Mouse (Mus musculus) olfactory bulb, adult 2 months (tissue): Measurements from ENCODE around the gene Mon1a.

ENCODE experiments used
- CTCF ChIP-seq: fragments of 200-500 bp; IDR thresholded peaks from 2 replicates; pipeline ENCODE4 v1.5.1; 2012; ENCODE audit warnings: low read depth, mild to moderate bottlenecking, low read length, moderate library complexity; ENCODE audit not compliant: insufficient read depth
- POLR2A ChIP-seq: fragments of 200-500 bp; IDR thresholded peaks from 2 replicates; pipeline ENCODE4 v1.6.1; 2012; ENCODE audit warnings: mild to moderate bottlenecking, low read depth, low read length, moderate library complexity; ENCODE audit not compliant: insufficient read depth

GRCm38 (mm10) chr9:107917895-107918608 lies 30.1 kb downstream of the Mon1a start:
- TF ChIP-seq CTCF, result no peak
- TF ChIP-seq POLR2A, result no peak
